Mouse (Mus musculus) C2C12 (cell line): ENCODE results near the gene Ghr. TPM values are rescaled to one million over a fixed set of nuclear protein-coding genes. Genes with fewer than 3 reads are reported as not detected.

Source experiments
- H3K27me3 ChIP-seq: one replicate; pipeline ENCODE4 v1.6.1; 2011; ENCODE audit not compliant: control insufficient read depth, insufficient read depth, insufficient read length
- H3K36me3 ChIP-seq: one replicate; pipeline ENCODE4 v1.6.1; 2011; ENCODE audit not compliant: control insufficient read depth, insufficient read depth
- H3K4me3 ChIP-seq: one replicate; pipeline ENCODE4 v1.5.1; 2011; ENCODE audit warnings: mild to moderate bottlenecking, control low read depth; ENCODE audit not compliant: poor library complexity, insufficient read depth, severe bottlenecking
- H3K79me2 ChIP-seq: one replicate; pipeline ENCODE4 v1.6.1; 2011; ENCODE audit not compliant: control insufficient read depth, insufficient read depth
- H3K79me3 ChIP-seq: one replicate; pipeline ENCODE4 v1.6.1; 2011; ENCODE audit warnings: low read depth, control low read depth
- H3ac ChIP-seq: one replicate; pipeline ENCODE3; 2011; ENCODE audit warnings: low read depth; ENCODE audit not compliant: control insufficient read depth, insufficient read length
- CEBPB ChIP-seq: IDR thresholded peaks from one replicate; pipeline ENCODE4 v1.6.1; 2011; ENCODE audit warnings: low read depth, mild to moderate bottlenecking, control low read depth, moderate library complexity
- CTCF ChIP-seq: IDR thresholded peaks from one replicate; pipeline ENCODE4 v1.5.1; 2011; ENCODE audit not compliant: control insufficient read depth, insufficient read depth, insufficient read length
- FOSL1 ChIP-seq: IDR thresholded peaks from one replicate; pipeline ENCODE4 v1.8.0; 2011; ENCODE audit warnings: mild to moderate bottlenecking, low read length; ENCODE audit not compliant: poor library complexity, insufficient read depth, severe bottlenecking
- MAX ChIP-seq: IDR thresholded peaks from one replicate; pipeline ENCODE4 v1.6.1; 2011; ENCODE audit warnings: mild to moderate bottlenecking, control low read depth
- MYOD1 ChIP-seq: IDR thresholded peaks from one replicate; pipeline ENCODE4 v1.6.1; 2011; ENCODE audit warnings: low read depth; ENCODE audit not compliant: control insufficient read depth, insufficient read length
- MYOG ChIP-seq: IDR thresholded peaks from one replicate; pipeline ENCODE4 v1.6.1; 2011; ENCODE audit not compliant: control insufficient read depth, insufficient read length; ENCODE audit errors: extremely low read depth
- USF1 ChIP-seq: IDR thresholded peaks from one replicate; pipeline ENCODE4 v1.6.1; 2011; ENCODE audit warnings: low read depth, mild to moderate bottlenecking, control low read depth, moderate library complexity
- long read RNA-seq, 2 experiments: library from polyadenylated mRNA; unstranded; transcript quantifications; one replicate each; pipeline ENCODE4 v2.0.0; 2019 to 2020
- polyA plus RNA-seq: library from polyadenylated mRNA; unstranded; fragments of >200 nt; fragmentation: generic; extraction: Trizol; gene quantifications from one replicate; pipeline ENCODE4 v1.2.1, GENCODE M21; 2012; ENCODE audit warnings: missing spikeins

The Ghr gene
- polyA plus RNA-seq: 10.6 TPM
- long read RNA-seq, experiment 1, full-length matches to known transcripts: 16 of 22 reads
- long read RNA-seq, experiment 1, partial matches to known transcripts: 1 of 22 reads
- long read RNA-seq, experiment 1, other reads (novel, unspliced or antisense): 5 of 22 reads
- long read RNA-seq, experiment 2, full-length matches to known transcripts: 90 of 115 reads
- long read RNA-seq, experiment 2, partial matches to known transcripts: 7 of 115 reads
- long read RNA-seq, experiment 2, other reads (novel, unspliced or antisense): 18 of 115 reads

DNA sequence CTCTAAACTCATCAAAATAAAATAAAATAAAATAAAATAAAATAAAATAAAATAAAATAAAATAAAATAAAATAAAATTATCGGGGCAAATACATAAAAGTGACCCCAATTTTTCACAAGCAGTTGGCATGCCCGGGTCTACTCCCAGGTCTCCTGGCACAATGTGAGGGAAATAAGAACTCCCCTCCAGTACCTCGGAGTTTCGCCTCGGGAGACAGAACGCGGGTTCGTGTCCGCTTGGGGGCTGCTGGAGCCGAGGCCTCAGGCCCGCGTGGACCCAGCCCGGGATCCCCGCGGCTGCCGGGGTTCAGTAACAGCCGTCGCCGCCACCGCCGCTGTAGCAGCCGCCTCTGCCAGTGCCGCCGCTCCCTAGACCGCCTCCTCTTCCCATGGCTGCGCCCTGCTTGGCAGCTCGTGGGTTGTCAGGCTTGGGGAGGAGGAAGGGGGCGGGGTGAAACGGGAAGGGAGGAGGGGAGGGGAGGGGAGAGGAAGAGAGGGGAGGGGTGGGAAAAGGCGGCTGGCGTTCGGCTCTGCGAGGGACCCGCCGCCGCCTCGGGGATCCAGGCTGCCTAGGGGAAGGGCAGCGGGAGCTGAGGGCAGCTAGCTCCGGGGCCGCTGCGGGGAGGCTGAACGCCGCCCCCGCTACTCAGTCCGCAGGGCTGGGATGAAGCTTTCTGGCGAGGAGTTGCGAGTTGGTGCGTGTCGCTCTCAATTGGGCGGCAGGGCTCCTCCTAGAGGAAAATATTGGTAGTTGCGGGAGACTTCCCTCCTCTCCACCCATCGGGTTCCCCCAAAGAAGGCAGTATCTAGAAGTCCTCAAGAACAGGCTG, at the start of gene Ghr:
TSS of gene Ghr (minus strand) at position 686 of the 830 bp plus-strand sequence.
- no peaks in the 10 kb centered on the region for H3K79me3 ChIP-seq
- H3K27me3 ChIP-seq: no peaks in the 10 kb centered on the region
- peak within 1 kb of the TSS; percentile 79 for H3ac ChIP-seq
- H3K4me3 ChIP-seq: peak within 1 kb of the TSS; percentile 57
- H3K36me3 ChIP-seq: no peaks in the 10 kb centered on the region
- H3K79me2 ChIP-seq: peaks cover 13% of the 10 kb centered on the region
- TF ChIP-seq MAX (peak; percentile 0), MYOD1 (no peak), FOSL1 (no peak), CTCF (peak; percentile 69), USF1 (no peak), CEBPB (no peak)

DNA sequence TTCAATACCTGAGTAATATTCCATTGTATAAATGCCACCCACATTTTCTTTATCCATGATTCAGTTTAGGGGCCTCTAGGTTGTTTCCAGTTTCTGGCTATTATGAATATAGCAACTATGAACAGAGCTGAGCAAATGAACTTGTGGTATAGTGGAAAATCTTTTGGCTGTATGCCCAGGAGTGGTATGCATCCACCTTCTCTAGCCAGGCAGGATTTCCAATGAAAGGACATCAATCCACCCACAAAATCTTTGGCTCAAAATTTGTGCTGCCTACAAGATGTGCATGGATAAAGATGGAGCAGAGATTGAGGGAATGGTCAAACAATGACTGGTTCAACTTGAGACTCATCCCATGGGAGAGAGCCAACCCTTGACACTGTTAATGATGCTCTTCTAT, 39.5 kb upstream of the Ghr start:
- no peak for TF ChIP-seq MYOD1
- TF ChIP-seq MAX: no peak
- TF ChIP-seq FOSL1: no peak
- TF ChIP-seq CEBPB: no peak
- no peak for TF ChIP-seq CTCF
- TF ChIP-seq USF1: no peak
- no peak for TF ChIP-seq MYOG

DNA sequence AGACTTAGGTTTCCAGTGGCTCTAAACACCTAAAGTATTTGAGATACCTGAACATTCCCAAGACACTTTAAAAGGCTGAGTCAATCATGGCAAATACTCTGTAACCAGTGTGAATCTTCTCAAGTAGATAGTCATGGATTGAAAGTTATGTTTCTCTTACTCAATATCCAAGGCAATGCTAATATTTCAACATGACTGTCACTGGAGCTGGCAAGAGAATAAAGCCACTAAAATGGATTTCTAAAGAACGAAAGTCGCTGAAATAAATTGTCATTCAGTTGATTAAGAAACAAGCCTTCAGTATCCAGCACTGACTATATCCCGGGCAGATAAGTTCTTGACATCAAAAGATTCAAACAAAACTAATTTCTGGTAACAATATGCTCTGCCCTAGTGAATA, 37.1 kb upstream of the Ghr start:
- Histone ChIP-seq H3K4me3 (no peak overlapping the region), H3K79me2 (no peaks in the 10 kb centered on the region), H3ac (no peak overlapping the region), H3K36me3 (no peaks in the 10 kb centered on the region), H3K79me3 (no peaks in the 10 kb centered on the region), H3K27me3 (no peaks in the 10 kb centered on the region)
- no peak for TF ChIP-seq MAX
- TF ChIP-seq FOSL1: no peak
- TF ChIP-seq CEBPB: no peak

More for the DNA sequence above, 39.5 kb upstream of the Ghr start:
- Histone ChIP-seq H3K27me3 (no peaks in the 10 kb centered on the region), H3K4me3 (no peak overlapping the region), H3K79me3 (no peaks in the 10 kb centered on the region), H3K36me3 (no peaks in the 10 kb centered on the region), H3K79me2 (no peaks in the 10 kb centered on the region), H3ac (no peak overlapping the region)

DNA sequence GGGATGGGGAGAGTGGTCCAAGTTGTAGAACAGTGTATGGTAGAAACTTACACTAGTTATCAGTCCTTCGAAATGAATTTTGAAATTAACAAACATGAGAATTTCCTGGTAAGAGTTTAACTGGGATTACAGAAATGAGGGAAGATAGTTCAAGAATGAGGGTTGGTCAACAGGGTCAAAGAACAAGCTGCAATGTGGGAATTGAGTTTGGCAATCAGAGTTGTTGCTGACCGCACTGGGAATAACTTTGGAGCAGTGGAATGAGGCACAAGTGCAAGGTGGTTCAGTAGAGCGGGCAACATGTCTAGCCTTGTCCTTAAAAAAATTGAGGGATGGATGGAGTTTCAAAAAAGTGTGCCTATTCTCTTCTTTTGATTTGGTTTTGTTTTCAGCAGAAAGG, 35.0 kb upstream of the Ghr start:
- Histone ChIP-seq H3K79me3 (no peaks in the 10 kb centered on the region), H3K36me3 (no peaks in the 10 kb centered on the region), H3K4me3 (no peak overlapping the region), H3ac (no peak overlapping the region), H3K27me3 (no peaks in the 10 kb centered on the region), H3K79me2 (no peaks in the 10 kb centered on the region)
- TF ChIP-seq MYOD1 (no peak), USF1 (no peak), CEBPB (no peak), MAX (no peak), CTCF (no peak), MYOG (no peak), FOSL1 (no peak)

DNA sequence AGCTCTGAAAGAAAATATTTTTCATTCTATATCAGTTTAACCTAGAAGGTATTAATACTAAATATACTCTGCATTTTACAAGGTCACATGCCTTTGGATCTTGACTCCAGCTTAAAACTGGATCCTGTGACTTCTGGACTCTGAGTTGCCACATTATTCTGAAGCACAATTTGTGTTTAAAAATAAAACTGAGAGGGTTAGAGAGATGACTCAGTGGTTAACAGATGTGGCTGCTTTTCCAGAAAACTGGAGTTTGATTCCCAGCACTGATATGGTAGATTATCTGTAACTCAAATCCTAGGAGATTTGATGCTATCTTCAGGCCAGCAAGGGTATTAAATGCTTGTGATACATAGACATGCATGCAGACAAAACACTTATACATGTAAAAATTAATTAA, 28.7 kb upstream of the Ghr start:
- no peaks in the 10 kb centered on the region for H3K27me3 ChIP-seq
- no peaks in the 10 kb centered on the region for H3K79me3 ChIP-seq
- no peak overlapping the region for H3ac ChIP-seq
- TF ChIP-seq CEBPB: no peak
- TF ChIP-seq CTCF: no peak
- peak; percentile 19 for TF ChIP-seq USF1
- no peaks in the 10 kb centered on the region for H3K36me3 ChIP-seq
- H3K4me3 ChIP-seq: no peak overlapping the region
- no peaks in the 10 kb centered on the region for H3K79me2 ChIP-seq

DNA sequence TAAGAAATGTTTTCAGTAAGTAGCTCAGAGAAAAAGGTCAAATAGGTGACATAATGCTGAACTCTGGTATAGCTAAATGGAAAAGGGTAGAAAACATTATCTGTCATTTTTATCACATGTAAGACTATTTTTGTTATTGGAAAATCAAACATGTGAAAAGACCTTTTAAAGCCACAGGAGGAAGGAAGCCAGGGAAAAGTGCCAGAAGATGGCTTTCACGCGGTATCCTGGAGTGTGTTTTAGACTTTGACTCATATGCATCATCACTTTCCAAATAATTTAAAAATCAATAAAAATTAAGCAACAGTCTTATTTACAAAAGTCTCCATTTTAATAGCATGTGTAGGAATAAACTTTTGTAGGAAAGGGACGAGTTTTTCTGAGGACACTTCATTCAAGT, 24.7 kb upstream of the Ghr start:
- H3K36me3 ChIP-seq: no peaks in the 10 kb centered on the region
- H3K4me3 ChIP-seq: no peak overlapping the region
- H3ac ChIP-seq: no peak overlapping the region
- no peak for TF ChIP-seq USF1
- no peak for TF ChIP-seq MAX
- TF ChIP-seq FOSL1: no peak
- no peak for TF ChIP-seq MYOD1
- TF ChIP-seq CTCF: no peak
- no peak for TF ChIP-seq CEBPB
- no peak for TF ChIP-seq MYOG
- no peaks in the 10 kb centered on the region for H3K27me3 ChIP-seq
- H3K79me2 ChIP-seq: no peaks in the 10 kb centered on the region
- H3K79me3 ChIP-seq: no peaks in the 10 kb centered on the region
